Mouse (Mus musculus): ENCODE data around the gene Cdc42ep1.
"Not testable (repeated sequence)": the region's sequence is repeated elsewhere in the genome, so short reads cannot be mapped to it uniquely, and the experiment has no call there.

The Cdc42ep1 gene

DNA sequence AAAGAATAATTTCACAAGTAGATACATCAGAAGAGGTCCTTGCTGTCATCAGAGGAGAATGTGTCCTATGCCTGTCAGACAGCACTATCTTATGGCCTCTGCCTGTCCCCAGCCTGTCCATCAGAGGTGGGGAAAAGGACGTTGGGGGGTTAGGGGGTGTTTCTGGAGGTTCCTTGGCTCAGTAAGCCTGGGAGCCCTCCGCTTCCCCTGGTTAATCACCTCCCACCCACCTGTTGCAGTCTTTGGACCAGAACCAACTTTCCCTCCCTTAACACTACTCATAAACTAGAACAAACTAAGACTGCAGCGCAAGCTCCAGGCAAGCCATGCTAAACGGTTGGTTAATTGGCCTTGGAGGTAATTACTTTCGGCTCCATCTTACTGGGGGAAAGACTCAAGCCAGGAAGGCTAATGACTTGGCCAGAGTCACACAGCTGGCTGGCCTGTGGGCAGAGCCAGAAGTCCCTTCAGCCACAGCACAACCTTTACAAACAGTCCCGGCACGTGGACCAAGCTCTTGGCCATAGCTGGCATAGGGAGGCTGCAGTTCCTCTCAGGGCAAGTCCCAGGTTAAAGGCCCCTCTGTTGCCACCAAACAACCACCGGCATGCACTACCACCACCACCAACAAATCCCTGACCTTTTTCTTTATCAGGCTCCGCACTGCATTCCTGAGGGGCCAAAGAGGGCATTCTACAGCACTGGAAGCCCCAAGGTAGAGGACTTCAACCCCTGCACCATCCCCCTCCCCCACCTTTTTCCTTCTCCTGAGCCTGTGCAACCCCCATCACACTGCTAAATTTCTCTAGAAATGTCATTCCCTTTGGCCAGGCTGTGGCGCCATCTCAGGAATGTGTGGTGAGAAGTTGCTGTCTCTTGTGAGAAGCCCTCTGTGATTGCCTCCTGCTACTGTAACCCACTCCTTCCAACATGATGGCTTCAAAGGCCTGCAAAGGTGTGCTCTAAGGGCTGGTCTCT lies 11.4 kb upstream of the Cdc42ep1 start:
- DNase-seq (ENCODE audit: low spot score) = no peak

DNA sequence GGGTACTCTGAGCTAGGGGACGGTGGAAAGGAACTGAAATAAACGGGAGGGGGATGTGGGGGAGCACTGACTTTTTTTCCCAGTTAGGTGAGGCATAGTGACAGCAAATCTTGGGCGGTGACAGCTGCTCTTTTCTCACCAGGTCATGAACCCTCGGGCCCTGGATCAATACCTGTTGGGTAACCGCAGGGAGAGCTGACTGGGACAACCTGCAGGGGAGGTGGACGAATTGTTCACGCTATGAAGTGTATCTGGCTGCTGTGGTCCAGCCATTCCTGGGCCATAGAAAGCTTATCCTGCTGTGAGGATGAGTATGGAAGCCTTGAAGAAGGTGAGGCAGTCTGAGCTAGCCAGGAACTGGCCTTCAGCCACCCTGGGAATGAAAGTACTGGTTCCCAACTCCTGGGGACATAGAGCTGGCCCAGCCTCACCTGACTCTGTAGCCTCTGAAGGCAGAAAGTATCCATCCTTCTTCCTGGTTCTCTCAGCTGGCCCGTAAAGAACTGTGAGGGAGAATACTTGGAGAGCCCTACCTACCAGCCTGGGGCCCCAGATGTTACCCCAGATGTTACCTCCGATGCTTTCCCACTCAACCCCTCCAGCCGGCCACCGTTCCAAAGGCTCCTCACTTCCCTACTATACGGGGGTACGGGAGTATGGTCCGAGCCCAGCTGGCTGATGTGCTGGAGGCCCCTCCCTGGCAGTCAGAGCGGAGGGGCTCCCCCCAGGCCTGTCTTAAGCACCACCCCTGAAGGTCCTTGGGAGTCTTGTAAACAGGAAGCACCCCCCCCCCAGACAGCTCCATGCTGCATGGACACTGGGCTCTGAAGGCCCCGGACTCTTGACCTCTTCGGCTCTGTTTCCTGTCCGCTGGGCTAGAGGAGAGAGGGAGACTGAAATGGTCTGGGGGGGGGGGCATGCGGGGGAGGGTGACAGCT lies 10.4 kb upstream of the Cdc42ep1 start:
- no peak for DNase-seq (ENCODE audit: low spot score)

DNA sequence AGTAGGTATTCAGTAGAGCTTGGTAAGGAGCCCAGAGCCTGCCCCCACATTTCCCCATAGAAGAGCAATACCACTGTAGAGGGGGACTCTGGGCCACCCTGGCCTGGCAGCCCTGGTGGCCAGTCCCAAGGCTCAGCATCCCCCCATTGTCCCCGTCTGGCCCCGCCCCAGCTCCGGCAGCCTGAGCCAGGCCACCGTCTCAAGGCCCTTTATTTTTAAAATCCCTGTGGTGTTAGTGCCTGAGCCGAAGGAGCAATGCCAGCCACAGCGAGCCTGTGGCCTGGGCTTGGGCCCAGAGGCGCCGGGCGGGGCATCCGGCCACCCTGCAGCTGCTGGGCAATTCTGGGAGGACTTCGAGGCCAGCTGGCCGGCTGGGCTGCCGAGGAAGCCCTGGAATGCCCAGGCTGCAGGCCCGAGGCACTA lies 9.7 kb upstream of the Cdc42ep1 start:
- peak; percentile 63 for DNase-seq (ENCODE audit: low spot score)

DNA sequence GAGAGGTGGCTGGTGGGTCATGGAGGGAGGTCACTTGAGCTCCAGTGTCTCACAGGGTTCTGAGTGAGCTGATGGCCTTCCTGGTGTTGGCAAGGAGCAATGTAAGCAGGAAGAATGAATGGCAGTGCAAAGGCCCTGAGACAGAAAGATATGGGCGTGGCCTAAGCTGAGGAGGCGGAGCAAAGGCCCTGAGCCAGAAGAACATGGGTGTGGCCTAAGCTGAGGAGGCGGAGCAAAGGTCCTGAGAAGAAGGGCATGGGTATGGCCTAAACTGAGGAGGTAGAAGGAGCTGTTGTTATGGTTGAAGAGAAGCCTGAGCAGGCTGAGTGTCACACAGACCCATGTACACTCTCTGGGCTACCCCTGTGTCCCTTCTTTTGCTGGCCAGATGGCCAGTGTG lies 8.8 kb upstream of the Cdc42ep1 start:
- no peak for DNase-seq (ENCODE audit: low spot score)

DNA sequence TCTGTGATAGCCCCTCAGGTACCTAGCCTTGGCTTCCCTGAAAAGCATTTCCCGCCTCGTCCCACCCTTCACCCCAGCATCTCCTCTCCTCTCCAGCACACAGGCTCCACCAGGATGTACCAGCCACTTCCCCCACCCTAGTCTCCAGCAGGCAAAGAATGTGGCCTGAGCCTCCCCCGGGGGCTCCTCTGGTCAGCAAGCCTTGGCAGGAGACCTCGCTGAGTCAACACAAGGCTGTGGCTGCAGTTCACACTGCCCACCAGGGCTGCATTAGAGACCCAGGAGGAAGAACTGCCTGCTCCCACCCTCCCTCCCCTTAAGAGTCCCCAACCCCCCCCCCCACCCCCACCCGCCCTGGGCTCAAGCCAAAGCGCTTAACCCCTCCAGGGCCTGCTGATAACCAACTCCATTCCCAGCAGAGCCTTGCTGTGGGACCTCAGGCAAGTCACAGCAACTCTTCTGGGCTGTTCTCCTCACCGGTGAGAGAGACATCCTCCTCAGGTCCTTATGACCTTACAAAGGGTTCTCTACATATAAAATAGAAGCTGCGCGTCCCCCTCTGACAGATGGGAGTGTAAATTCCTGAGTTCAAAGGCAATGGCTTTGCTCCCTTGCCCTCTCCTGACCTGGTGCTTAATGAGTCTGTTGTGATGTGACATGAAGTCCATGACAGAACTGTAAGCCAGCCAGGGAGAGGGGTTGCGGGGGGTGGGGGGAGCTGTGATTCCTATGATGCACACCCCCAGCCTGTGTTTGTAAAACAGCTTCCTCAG lies 8.0 kb upstream of the Cdc42ep1 start:
- DNase-seq (ENCODE audit: low spot score) = no peak

DNA sequence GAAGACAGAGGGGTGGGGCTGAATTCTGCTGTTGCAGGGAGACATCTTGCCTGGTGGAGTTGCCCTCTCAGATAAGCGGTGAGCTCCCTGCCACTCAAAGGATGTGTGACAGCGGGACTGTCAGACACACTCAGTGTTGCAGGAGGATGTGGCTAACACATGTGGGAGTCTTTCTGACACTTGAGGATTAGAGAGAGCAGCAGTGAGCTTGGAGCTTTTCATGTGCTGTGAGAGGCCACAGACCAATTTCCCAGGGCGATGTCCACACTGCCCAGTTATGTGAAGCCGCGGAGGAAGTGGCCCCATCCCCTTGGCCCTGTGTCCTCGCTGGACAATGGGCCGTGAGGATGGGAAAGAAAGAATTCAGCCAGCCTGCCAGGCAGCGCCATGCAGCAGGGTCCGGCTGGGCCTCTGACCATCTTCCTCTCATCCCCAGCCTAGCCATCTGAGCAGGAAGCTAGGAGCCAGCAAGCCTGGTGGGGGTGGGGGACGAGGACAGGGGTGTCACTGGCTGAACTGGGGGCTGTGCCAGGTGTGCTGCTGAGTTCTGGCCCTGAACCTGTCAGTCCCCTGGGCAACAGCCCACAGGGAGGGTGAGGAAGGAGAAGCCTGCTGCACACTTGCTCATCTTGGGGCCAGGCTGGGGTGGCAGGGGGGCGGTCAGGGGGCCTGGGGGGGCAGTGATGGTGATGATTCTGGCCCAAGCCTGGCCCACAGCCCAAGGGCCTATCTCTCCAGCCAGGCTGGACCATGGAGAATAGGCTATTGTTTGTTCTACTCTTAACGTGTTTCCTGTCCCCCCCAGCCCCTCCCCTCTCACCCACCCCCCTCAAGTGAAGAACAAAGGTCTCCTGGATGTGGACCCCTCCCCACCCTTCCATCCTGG lies 7.0 kb upstream of the Cdc42ep1 start:
- DNase-seq (ENCODE audit: low spot score) = no peak

DNA sequence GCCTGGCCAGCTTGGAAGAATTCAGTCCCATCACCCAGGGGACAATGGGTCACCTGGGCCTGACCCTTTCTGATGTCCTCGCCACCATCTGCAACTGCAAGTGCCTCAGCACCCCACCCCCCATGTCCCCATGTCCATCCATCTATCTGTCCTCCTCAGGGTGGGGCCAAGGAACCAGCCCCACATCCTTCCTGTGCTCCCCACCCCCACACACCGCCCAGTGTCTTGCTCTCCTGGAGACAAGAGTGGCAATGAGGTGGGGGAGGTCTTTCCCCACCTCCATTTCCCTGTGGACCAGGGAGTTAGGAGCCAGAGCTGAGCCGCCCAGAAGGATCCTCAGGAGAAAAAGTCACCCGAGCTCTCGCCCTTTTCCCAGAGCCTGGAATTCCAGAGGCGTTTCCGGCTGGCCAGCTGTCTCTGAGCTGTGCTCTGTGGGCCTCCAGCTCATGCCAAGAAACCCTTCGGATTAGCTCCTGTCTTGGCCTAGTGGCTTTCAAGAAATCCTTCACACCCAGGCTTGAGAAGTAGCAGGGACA lies 6.3 kb upstream of the Cdc42ep1 start:
- DNase-seq (ENCODE audit: low spot score) = no peak

DNA sequence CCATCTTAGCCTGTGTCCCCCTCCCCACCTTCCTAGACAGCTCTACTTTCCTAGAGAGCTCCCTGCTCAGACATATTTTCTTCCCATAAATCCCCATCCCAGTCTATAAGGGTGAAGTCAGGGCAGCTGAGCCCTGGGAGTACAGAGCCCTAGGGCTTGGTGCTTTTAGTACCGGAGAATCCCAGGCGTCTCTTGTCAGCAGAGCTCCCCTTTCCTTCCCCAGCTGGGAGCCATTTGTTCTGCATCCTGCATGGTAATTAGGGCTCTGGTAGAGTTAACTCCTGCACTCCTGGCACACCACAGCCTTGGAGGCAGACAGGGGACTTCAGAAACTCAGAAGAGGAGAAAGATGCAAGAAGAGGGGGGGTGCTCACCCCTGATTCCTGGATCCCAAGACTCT lies 2.7 kb upstream of the Cdc42ep1 start:
- no peak for DNase-seq (ENCODE audit: low spot score)

DNA sequence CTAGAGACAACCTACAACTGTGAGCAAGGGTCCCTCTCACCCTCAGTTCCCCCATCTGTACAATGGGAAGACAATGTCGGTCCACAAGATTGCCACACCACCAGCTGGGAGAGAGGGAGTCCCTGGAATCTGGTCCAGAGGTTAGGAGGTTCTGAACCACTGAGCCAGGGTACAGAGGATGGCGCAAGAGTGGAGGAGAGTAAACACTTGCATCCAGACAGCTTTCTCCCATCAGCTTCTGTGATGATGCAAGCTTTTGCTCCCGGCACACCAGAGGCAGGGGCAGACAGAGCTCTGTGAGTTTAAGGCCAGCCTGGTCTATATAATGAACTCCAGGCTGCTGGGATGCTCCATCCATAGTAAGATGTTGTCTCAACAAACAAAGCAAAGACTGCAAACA lies 2.2 kb upstream of the Cdc42ep1 start:
- DNase-seq (ENCODE audit: low spot score) = no peak

DNA sequence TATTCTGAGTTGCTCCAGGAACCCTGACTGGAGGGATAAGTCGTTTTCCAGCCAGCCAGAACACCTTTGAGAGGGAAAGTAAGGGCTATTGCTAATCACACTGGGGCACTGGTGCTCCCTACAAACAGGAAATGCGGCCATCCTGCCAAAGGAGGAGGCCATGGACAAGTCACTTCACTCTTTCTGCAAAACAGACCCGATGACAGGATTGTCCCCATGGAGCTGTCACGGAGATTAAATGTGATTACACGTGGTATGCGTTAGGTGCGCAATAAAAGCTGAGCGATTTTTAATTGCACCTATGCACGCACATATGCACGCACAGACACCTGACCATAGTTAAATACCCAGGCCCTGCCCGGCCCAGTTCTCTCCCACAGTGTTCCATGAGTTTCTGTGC lies 1.7 kb upstream of the Cdc42ep1 start:
- DNase-seq (ENCODE audit: low spot score) = no peak

DNA sequence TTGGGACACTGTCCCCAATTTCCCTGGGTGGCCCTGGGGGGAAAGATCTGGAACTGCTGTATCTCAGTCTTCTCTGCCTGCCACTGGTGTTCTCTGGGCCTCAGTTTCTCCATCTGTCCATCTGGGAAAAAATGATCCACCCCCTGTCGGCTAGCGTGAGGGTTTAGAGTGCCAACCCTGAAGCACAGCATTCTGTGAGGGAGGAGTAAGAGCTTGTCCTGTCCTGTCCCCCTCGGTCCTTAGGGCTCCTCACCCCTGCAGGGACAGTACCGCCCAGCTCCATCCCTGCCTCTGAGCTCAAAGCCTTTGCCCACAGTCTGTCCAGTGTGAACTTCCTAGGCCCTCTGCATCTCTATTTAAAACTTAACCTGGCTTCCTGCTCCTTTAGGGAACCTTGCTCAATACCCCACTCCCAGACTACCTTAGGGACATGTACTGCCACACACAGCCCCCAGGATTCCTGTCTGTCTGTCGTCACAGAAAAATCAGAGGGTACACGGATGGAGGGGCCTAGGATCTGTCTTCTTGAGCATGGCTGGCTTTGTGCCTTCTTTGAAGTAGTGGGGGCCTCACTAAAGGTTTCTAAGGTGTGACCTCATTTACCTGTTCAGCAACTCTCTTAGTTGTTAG lies 1.1 kb upstream of the Cdc42ep1 start:
- no peak for DNase-seq (ENCODE audit: low spot score)

DNA sequence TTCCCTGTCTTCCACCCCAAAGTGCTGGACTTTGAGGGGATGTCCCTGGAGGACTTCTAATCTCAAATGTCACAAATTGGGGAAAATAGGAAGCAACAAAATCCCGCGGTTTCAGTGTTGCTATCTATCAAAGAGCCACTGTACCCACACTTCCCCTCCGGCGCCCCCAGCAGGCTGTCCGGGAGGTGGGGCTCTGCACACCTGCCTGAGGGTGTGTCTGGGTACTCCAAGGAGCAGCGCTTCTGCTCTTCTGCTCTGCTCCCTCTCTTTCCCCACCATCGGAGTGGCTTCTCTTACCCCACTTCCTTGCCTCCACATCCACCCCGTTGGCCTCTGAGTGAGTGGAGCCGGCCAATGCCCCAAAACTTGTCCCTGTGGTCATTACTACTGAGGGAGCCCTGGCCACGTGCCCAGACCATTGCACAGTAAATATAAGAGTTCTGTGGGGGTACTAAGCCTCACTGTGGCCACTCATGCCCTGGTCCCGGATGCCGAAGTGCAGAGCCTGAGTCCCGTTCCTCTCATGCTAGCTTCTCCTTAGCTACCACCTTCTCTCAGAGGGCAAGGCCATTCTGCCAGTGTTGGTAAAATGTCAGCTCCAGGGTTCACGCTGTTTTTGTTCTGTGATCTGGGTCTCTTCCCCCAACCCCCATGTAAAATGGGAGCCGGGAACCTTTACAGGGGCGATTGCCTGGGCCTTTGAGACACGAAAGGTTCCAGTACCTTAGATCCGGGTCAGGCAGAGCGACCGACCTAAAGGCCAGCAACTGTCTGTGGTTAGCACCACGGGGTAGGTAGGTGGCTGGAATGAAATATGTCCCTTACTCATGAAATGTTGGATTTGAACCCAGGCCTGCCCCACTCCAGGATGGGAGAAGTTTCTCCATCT lies 1.4 kb downstream of the Cdc42ep1 start:
- DNase-seq (ENCODE audit: low spot score) = no peak

DNA sequence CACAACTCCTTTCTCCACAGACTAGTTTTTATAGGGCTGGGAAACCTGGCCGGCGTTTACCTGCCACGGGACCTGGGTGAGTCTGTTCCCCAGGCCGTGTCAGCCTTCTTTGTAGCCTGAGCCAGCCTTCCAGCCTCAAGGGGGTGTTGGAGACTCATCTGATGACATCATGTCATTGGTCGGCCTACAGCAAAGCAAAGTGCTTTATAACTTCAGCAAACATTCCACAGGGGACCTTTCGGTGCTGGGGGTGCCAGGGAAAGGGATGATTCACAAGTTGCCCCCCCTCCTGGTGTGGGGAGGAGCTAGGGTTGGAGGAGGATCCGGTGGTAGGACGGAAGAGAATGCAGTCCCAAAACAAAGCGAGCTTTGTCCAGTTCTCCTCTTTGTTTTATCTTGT lies 2.4 kb downstream of the Cdc42ep1 start:
- DNase-seq (ENCODE audit: low spot score) = no peak

DNA sequence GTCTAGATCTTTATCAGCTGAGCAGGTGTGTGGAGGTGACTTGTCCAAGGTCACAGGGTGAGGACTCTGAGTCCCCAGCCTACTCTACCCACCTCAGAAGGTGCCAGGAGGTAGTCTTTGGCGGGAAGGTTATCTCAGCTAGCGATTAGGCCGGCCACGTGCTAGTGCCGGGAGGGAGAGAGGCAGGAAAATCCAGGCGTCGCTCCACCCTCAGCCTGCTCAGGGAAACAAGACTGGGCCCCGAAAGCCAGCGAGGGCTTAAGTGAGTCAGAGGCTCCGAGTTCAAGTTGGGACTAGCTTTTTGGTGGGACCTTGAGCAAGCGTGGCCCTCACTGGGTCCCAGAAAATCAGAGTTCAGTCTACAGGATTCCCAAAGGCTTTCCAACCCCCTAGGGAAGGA lies 2.9 kb downstream of the Cdc42ep1 start:
- DNase-seq (ENCODE audit: low spot score) = no peak

DNA sequence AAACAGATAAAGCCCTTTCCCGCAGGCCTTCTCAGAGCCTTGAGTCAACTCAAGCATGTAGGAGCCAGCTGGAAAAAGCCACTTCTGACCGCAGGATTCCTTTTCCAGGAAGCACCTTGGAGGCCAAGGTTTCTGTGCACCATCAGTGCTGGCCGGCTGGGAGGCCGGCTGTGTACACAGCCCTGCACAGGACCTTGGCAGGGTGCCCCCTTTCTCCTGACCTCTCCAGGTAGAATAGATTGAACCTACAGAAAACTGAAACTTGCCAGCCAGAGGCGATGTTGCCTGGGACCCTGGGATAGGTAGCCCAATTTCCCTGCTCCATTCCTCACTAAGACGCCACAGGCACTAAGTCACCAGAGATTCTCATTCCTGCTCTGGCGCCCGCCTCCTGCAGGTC lies 3.4 kb downstream of the Cdc42ep1 start:
- no peak for DNase-seq (ENCODE audit: low spot score)

DNA sequence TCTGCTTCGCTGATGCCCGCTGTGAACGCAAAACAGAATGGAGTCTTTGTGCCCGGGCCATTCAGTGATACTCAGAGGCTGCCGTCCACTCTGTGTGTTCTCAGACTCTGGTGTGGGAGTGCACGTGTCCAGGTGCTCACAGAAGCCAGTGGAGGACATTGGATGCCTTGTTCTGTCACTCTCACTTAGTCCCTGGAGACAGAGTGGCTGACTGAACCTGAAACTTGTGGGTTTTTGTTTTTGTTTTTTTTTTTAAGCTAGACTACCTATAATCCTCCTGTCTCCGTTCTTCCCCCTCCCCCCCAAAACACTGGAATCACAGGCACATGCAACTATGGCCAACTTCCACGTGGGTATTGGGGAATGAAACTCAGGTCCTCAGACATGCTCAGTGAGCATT lies 3.9 kb downstream of the Cdc42ep1 start:
- no peak for DNase-seq (ENCODE audit: low spot score)

DNA sequence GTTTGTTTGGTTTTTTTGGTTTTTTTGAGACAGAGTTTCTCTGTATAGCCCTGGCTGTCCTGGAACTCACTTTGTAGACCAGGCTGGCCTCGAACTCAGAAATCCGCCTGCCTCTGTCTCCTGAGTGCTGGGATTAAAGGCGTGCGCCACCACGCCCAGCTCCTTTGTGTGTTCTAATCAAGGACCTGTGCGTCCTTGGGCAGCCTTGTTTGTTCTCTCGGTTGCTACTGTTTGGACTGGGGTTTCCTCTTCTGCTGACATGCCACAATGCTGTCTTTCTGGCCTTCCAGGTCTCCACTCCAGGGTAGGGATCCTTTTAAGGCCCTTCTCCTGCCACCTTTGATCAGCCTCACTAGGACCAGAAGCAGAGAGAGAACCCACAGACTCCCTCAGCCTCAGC lies 4.4 kb downstream of the Cdc42ep1 start:
- not testable (repeated sequence) for DNase-seq (ENCODE audit: low spot score)

DNA sequence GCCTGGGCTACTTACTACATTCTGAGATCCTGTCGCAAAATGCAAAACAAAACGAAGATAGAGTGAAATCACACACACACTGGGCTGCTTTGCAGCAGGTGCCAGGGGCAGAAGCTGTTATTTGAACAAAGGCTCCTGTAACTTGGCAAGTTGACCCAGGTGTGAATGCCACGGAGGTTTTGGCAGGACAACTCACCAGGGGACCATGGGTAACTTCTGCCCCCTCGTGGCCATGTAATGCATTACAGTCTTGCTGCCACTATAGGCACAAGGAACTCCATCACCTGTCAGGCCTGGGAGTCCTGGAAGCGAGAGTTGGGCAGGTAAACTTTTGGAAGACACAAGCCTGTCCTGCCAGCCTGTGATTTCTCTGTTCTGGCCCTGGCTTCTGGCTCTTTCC lies 6.0 kb downstream of the Cdc42ep1 start:
- DNase-seq (ENCODE audit: low spot score) = peak; percentile 64

DNA sequence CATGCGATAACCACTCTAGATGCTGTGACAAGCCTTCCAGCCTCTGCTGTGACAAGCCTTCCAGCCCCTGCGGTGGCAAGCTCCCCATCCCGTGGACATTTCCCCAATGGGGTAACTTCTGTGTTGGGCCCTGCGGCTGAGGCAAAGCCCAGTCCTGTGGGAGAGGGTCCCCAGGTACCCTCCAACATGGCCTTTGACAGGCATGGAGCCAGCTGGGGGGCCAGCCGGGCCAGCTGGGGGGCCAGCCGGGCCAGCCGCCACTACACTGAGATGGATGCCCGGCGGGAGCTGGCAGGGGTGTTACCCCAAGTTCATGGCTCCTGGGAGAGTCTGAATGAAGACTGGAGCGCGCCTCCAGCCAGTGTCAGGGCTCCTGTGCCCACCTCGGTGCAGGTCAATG lies 7.1 kb downstream of the Cdc42ep1 start:
- DNase-seq (ENCODE audit: low spot score) = no peak
